Mouse (Mus musculus) cortical plate, adult 2 months (tissue): ENCODE results near the gene Gpd1.

Experiments used
- CTCF ChIP-seq: fragments of 200-500 bp; IDR thresholded peaks from 2 replicates; pipeline ENCODE4 v1.5.1; 2011; ENCODE audit warnings: mild to moderate bottlenecking, control low read depth, low read length; ENCODE audit not compliant: insufficient read depth; ENCODE audit errors: extremely low read depth
- POLR2A ChIP-seq: fragments of 200-500 bp; IDR thresholded peaks from 2 replicates; pipeline ENCODE4 v1.6.1; 2011; ENCODE audit warnings: mild to moderate bottlenecking, low read length, control low read depth; ENCODE audit not compliant: insufficient read depth; ENCODE audit errors: extremely low read depth

GRCm38 (mm10) chr15:99772277-99772880, 55.1 kb downstream of the Gpd1 start:
- no peak for TF ChIP-seq CTCF
- TF ChIP-seq POLR2A: peak; percentile 87
